Mouse (Mus musculus): Measurements from ENCODE around the gene Chid1. TPM values are rescaled to one million over a fixed set of nuclear protein-coding genes. Genes with fewer than 3 reads are reported as not detected.

The Chid1 gene
- polyA plus RNA-seq, 1 experiment from 2014 or later, result 69.8 TPM

DNA sequence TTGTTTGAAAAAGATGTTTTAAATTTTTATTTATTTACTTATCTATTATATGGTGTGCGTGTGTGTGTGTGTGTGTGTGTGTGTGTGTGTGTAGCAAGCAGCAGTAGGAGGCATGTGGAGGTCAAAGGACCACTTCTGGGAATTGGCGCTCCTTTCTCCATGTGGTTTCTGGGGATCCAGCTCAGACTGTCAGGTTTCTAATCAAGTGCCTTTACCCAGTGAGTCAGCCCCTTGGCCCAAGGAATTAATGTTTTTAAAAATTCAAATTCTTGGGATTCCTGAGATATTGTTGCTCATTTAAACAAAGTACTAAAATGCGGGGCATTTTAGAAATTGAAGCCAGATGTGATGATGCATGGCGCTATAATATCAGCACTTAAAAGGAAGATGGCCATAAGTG lies 2.0 kb upstream of the Chid1 start:
- no peak overlapping the region for H3K4me3 ChIP-seq (ENCODE audit: low read length)
- no peak for ATAC-seq
- H3K36me3 ChIP-seq (ENCODE audit: control insufficient read depth, insufficient read depth, low read length), result no peaks in the 10 kb centered on the region
- no peak overlapping the region for H3K4me2 ChIP-seq (ENCODE audit: low read depth, low read length)
- peaks cover 19% of the 10 kb centered on the region for H3K4me1 ChIP-seq (ENCODE audit: control insufficient read depth, insufficient read depth, low read length)
- H3K9me3 ChIP-seq (ENCODE audit: control insufficient read depth, low read length), result no peaks in the 10 kb centered on the region
- no peak overlapping the region for H3K9ac ChIP-seq (ENCODE audit: low read depth, low read length)
- H3K27me3 ChIP-seq (replicated peaks; ENCODE audit: control insufficient read depth, insufficient read depth, low read length), result no peaks in the 10 kb centered on the region
- 83% methylated on average over 4 of the region's 4 CpGs for WGBS
- H3K27ac ChIP-seq (ENCODE audit: low read length), result no peak overlapping the region

DNA sequence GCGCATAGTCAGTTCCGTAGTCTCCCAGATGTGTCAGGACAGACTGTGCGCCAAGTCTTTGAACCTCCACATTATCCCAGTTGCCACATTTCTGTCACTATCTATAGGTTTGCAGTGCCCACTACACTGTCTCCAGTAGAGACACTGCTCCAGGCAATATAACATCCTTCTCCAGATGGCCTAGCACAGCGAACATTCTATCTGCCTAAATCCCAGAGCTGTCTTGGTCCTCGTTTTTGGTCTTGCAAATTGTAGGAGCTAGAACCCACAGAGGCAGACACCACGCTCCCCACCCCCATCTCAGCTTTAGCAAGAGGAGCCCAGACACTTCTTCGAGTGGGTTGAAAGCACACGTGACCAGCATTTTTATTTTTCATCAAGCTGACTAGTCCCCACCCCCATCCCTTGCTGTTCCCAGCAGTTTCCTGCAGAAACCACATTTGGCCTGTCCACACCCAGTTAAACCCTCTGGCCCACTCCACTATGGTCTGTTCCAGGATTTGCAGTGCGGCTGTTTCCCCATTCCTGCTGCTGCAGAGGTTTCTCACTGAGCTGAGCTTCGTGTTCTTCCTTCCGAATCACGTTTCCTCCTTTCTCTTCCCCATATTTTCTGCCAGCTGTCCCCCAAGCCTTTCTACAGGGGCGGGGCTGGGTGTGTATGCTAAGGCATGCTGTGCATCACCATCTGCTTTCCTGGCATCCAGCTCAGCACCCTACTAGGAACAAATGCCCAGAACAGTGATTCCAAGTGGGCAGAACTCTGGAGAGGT lies 840 bp upstream of the Chid1 start:
- Histone ChIP-seq H3K27ac (ENCODE audit: low read length) (peak overlapping the region; percentile 77), H3K4me3 (ENCODE audit: low read length) (peak overlapping the region; percentile 67), H3K9me3 (ENCODE audit: control insufficient read depth, low read length) (no peaks in the 10 kb centered on the region), H3K4me1 (ENCODE audit: control insufficient read depth, insufficient read depth, low read length) (peaks cover 19% of the 10 kb centered on the region), H3K4me2 (ENCODE audit: low read depth, low read length) (peak overlapping the region; percentile 73), H3K36me3 (ENCODE audit: control insufficient read depth, insufficient read depth, low read length) (no peaks in the 10 kb centered on the region), H3K9ac (ENCODE audit: low read depth, low read length) (peak overlapping the region; percentile 81), H3K27me3 (replicated peaks; ENCODE audit: control insufficient read depth, insufficient read depth, low read length) (no peaks in the 10 kb centered on the region)
- peak; percentile 32 for ATAC-seq
- 50% methylated on average over 13 of the region's 13 CpGs for WGBS

DNA sequence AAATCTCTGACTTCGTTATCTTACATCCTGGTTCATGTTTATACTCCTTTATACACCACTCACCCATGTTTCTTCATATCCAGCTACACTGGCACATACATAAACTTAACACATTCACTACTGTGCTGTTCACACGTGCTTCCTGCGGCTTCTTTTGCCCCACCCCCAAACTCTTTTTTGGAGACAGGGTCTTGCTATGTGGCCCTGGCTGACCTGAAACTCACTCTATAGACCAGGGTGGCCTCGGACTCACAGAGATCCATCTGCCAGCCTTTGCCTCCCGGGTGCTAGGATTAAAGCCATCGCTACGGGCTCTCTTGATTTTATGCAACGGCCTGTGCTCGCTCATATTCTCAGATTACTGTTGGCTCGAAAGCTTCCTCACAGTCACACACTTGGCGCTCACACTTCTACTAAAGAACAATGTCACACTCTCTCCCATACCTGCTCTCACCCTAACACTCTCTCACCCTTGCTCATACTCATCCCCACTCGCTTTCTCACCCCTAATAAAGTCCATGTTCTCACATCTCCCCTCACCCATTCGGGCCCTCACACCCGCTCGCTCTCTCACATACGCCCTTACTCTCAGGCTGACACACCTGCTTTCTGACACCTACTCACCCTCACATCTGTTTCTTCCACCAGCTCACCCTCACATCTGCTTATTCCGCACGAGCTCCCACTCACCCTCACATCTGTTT lies 653 bp downstream of the Chid1 start:
- peak overlapping the region; percentile 81 for H3K9ac ChIP-seq (ENCODE audit: low read depth, low read length)
- peak overlapping the region; percentile 72 for H3K27ac ChIP-seq (ENCODE audit: low read length)
- H3K4me3 ChIP-seq (ENCODE audit: low read length), result peak overlapping the region; percentile 67
- no peaks in the 10 kb centered on the region for H3K9me3 ChIP-seq (ENCODE audit: control insufficient read depth, low read length)
- no peaks in the 10 kb centered on the region for H3K36me3 ChIP-seq (ENCODE audit: control insufficient read depth, insufficient read depth, low read length)
- H3K4me1 ChIP-seq (ENCODE audit: control insufficient read depth, insufficient read depth, low read length), result peaks cover 19% of the 10 kb centered on the region
- no peaks in the 10 kb centered on the region for H3K27me3 ChIP-seq (replicated peaks; ENCODE audit: control insufficient read depth, insufficient read depth, low read length)
- peak; percentile 32 for ATAC-seq
- H3K4me2 ChIP-seq (ENCODE audit: low read depth, low read length), result peak overlapping the region; percentile 73
- whole genome bisulfite sequencing, result 8% methylated on average over 18 of the region's 18 CpGs

DNA sequence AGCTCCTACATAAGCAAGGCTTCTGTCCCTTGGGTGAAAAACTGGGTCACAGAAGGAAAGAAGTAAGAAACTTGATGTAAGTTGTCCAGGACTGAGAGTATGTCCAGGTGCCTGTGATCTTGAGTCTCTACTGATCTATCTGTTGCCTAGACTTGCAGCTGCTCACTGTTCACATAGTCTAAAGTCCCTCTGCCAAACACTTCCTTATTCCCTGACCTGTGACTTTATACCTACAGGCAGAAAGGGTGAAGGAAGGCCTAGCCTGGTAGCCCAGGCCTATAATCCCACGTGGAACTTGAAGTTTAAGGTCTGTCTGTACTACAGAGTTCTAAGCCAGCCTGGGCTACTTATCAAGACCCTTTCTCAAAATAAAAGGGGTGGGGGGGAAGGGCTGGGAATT lies 4.1 kb downstream of the Chid1 start:
- peak overlapping the region; percentile 72 for H3K27ac ChIP-seq (ENCODE audit: low read length)

DNA sequence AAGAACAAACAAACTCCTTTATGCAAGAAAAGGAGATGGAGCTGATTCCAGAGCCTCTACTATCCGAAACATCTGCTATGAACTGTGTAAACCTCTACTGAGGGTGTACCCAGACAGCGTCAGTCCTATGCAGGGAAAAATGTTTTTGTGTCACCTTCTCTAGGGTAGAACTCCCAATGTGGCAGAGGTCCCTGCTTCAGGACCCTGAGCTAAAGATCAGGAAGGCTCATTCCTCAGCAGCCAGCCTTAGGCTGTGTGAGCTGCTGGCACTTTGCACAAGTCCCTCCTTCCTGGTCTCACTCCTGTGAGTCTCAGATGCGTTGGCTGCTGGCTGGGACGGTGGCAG lies 14.1 kb downstream of the Chid1 start:
- H3K27ac ChIP-seq (ENCODE audit: low read length), result no peak overlapping the region
- 91% methylated on average over 4 of the region's 4 CpGs for WGBS
- H3K4me1 ChIP-seq (ENCODE audit: control insufficient read depth, insufficient read depth, low read length), result no peaks in the 10 kb centered on the region
- H3K4me3 ChIP-seq (ENCODE audit: low read length), result no peak overlapping the region
- ATAC-seq, result 0 out of 2 replicates have a peak, but pooled peaks have one; percentile 24
- no peak overlapping the region for H3K4me2 ChIP-seq (ENCODE audit: low read depth, low read length)
- no peaks in the 10 kb centered on the region for H3K27me3 ChIP-seq (replicated peaks; ENCODE audit: control insufficient read depth, insufficient read depth, low read length)
- no peaks in the 10 kb centered on the region for H3K9me3 ChIP-seq (ENCODE audit: control insufficient read depth, low read length)
- H3K9ac ChIP-seq (ENCODE audit: low read depth, low read length), result no peak overlapping the region
- H3K36me3 ChIP-seq (ENCODE audit: control insufficient read depth, insufficient read depth, low read length), result no peaks in the 10 kb centered on the region

More for the DNA sequence above, 4.1 kb downstream of the Chid1 start:
- WGBS, result 59% methylated on average over 1 of the region's 1 CpGs
- Histone ChIP-seq H3K36me3 (ENCODE audit: control insufficient read depth, insufficient read depth, low read length) (peaks cover 4% of the 10 kb centered on the region; the same call in 1 of the 2 replicates), H3K27me3 (replicated peaks; ENCODE audit: control insufficient read depth, insufficient read depth, low read length) (no peaks in the 10 kb centered on the region), H3K4me2 (ENCODE audit: low read depth, low read length) (no peak overlapping the region), H3K9me3 (ENCODE audit: control insufficient read depth, low read length) (no peaks in the 10 kb centered on the region), H3K9ac (ENCODE audit: low read depth, low read length) (no peak overlapping the region), H3K4me1 (ENCODE audit: control insufficient read depth, insufficient read depth, low read length) (peaks cover 12% of the 10 kb centered on the region), H3K4me3 (ENCODE audit: low read length) (no peak overlapping the region)
- peak; percentile 53 for ATAC-seq

DNA sequence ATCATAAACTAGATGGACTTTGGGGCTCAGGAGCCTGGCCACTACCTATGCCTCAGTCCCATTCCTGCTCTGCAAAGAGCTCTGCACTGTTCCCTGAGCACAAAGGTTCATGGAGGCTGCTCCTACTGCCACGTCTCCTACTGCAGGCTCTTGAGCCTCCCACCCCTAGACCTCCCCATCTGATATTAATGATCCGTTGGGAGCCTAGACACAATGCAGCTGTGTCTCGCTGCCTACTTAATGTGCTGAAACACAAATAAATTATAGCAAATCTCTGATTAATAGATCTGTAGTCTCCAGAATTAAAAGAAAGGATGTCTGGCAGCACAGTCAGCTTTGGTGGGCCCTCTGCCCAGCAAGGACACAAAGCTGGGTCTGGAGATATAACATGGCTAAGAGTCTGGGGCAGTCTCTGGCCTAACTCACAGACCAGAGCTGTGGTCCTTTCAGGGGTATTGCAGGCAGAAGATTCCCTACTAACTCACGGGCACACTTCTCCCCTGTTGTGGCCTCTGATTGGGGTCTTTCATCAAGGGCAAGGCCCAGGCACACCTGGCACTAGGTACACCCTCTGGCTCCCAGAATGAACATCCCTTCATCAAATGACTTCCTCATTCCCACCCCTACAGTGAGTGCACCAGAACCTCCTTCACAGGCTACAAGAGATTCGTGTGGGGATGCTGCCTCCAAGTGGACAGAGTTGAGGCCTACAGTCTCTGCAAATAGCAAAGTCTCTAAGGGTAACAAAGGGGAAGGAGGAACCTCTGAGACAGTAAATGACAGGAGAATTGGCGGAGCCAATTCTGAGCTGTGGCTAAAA lies 14.7 kb downstream of the Chid1 start:
- Histone ChIP-seq H3K9ac (ENCODE audit: low read depth, low read length) (no peak overlapping the region), H3K36me3 (ENCODE audit: control insufficient read depth, insufficient read depth, low read length) (no peaks in the 10 kb centered on the region), H3K27me3 (replicated peaks; ENCODE audit: control insufficient read depth, insufficient read depth, low read length) (no peaks in the 10 kb centered on the region), H3K4me2 (ENCODE audit: low read depth, low read length) (no peak overlapping the region), H3K9me3 (ENCODE audit: control insufficient read depth, low read length) (no peaks in the 10 kb centered on the region), H3K27ac (ENCODE audit: low read length) (no peak overlapping the region), H3K4me1 (ENCODE audit: control insufficient read depth, insufficient read depth, low read length) (no peaks in the 10 kb centered on the region), H3K4me3 (ENCODE audit: low read length) (no peak overlapping the region)
- peak; percentile 81 for ATAC-seq
- WGBS, result 55% methylated on average over 6 of the region's 6 CpGs

DNA sequence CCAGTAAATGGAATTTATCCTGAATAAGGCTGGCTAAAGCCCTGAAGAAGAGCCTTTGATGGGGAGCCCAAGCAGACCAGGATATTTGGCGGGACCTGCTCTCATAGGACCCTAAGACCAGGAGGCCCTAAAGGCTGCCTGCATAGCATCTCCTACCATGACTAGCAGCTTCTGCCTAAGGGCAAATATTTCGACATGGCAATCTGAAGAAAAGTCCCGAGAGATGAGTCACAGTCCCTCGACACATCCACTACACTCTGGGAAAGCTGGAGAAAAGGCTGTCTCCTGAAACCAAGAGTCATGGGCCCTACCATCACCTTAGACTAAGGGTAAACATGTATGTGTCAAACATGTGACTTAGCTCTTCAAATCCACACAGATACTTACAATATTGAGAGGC lies 15.4 kb downstream of the Chid1 start:
- WGBS, result 88% methylated on average over 4 of the region's 4 CpGs
- H3K36me3 ChIP-seq (ENCODE audit: control insufficient read depth, insufficient read depth, low read length), result no peaks in the 10 kb centered on the region
- H3K9ac ChIP-seq (ENCODE audit: low read depth, low read length), result no peak overlapping the region
- no peaks in the 10 kb centered on the region for H3K9me3 ChIP-seq (ENCODE audit: control insufficient read depth, low read length)
- H3K4me1 ChIP-seq (ENCODE audit: control insufficient read depth, insufficient read depth, low read length), result no peaks in the 10 kb centered on the region
- no peak overlapping the region for H3K4me2 ChIP-seq (ENCODE audit: low read depth, low read length)
- no peak overlapping the region for H3K4me3 ChIP-seq (ENCODE audit: low read length)
- ATAC-seq, result no peak
- H3K27ac ChIP-seq (ENCODE audit: low read length), result no peak overlapping the region
- no peaks in the 10 kb centered on the region for H3K27me3 ChIP-seq (replicated peaks; ENCODE audit: control insufficient read depth, insufficient read depth, low read length)

DNA sequence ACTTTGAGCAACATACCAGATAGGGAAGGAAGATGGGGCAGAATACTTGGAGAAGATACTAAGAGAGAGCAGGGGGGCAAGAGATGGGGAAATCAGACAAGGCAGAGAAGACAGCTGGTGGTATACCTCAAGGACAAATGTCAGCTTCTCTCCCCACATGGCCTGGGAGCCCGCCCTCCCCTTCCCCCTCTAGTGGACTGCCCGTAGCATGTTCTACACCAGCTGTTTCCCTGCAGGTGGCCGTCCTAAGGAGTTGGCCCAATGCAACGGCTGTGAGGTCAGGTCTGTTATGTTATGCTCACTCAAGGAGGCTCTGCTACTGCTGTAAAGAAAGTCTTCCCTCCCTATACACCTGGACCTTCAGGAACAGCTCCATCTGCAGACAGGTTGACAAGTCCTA lies 16.6 kb downstream of the Chid1 start:
- Histone ChIP-seq H3K27me3 (replicated peaks; ENCODE audit: control insufficient read depth, insufficient read depth, low read length) (no peaks in the 10 kb centered on the region), H3K9me3 (ENCODE audit: control insufficient read depth, low read length) (no peaks in the 10 kb centered on the region), H3K4me2 (ENCODE audit: low read depth, low read length) (no peak overlapping the region), H3K4me3 (ENCODE audit: low read length) (no peak overlapping the region), H3K9ac (ENCODE audit: low read depth, low read length) (no peak overlapping the region), H3K36me3 (ENCODE audit: control insufficient read depth, insufficient read depth, low read length) (no peaks in the 10 kb centered on the region), H3K4me1 (ENCODE audit: control insufficient read depth, insufficient read depth, low read length) (no peaks in the 10 kb centered on the region), H3K27ac (ENCODE audit: low read length) (no peak overlapping the region)
- ATAC-seq, result no peak
- WGBS, result 45% methylated on average over 2 of the region's 4 CpGs

DNA sequence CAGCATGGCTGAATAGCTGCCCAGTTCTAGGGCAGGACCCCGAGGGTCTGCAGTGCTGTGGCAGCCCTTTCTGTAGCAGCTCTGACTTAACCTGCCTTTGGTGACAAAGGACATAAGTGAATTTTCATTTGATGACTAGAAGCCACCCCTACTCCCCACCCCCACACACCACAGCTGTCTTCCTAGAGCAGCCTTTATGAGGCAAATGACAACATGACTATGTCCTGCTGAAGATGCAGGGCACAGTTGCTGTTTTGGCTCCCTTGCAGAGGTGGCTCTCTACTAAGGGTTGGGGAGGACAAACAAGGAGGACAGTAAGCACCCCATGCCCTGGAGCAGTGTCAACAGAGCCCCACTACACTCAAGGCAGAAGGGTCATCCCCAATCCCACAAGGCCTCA lies 19.9 kb downstream of the Chid1 start:
- Histone ChIP-seq H3K4me2 (ENCODE audit: low read depth, low read length) (no peak overlapping the region), H3K9me3 (ENCODE audit: control insufficient read depth, low read length) (no peaks in the 10 kb centered on the region), H3K27me3 (replicated peaks; ENCODE audit: control insufficient read depth, insufficient read depth, low read length) (no peaks in the 10 kb centered on the region), H3K36me3 (ENCODE audit: control insufficient read depth, insufficient read depth, low read length) (no peaks in the 10 kb centered on the region), H3K4me1 (ENCODE audit: control insufficient read depth, insufficient read depth, low read length) (no peaks in the 10 kb centered on the region), H3K4me3 (ENCODE audit: low read length) (no peak overlapping the region), H3K9ac (ENCODE audit: low read depth, low read length) (no peak overlapping the region), H3K27ac (ENCODE audit: low read length) (no peak overlapping the region)
- no peak for ATAC-seq
- 74% methylated on average over 1 of the region's 1 CpGs for WGBS
